Mouse (Mus musculus) cortical plate, adult 2 months (tissue): ENCODE results near the gene Olfr544. TPM values are rescaled to one million over a fixed set of nuclear protein-coding genes. Genes with fewer than 3 reads are reported as not detected.

Source experiments
- H3K27ac ChIP-seq: fragments of 200-500 bp; 2 replicates; pipeline ENCODE4 v1.5.1; 2012; ENCODE audit warnings: low read length, control low read depth, inconsistent platforms; ENCODE audit not compliant: insufficient read depth
- H3K4me1 ChIP-seq: fragments of 200-500 bp; 2 replicates; pipeline ENCODE4 v1.6.1; 2011; ENCODE audit warnings: low read length; ENCODE audit not compliant: control insufficient read depth, insufficient read depth
- H3K4me3 ChIP-seq: fragments of 200-500 bp; 2 replicates; pipeline ENCODE4 v1.5.1; 2011; ENCODE audit warnings: mild to moderate bottlenecking, low read length, control low read depth; ENCODE audit not compliant: insufficient read depth
- CTCF ChIP-seq: fragments of 200-500 bp; IDR thresholded peaks from 2 replicates; pipeline ENCODE4 v1.5.1; 2011; ENCODE audit warnings: mild to moderate bottlenecking, control low read depth, low read length; ENCODE audit not compliant: insufficient read depth; ENCODE audit errors: extremely low read depth
- POLR2A ChIP-seq: fragments of 200-500 bp; IDR thresholded peaks from 2 replicates; pipeline ENCODE4 v1.6.1; 2011; ENCODE audit warnings: mild to moderate bottlenecking, low read length, control low read depth; ENCODE audit not compliant: insufficient read depth; ENCODE audit errors: extremely low read depth
- polyA plus RNA-seq: library from polyadenylated mRNA; depleted of rRNA; stranded (reverse); fragments of >200 nt; gene quantifications from 2 replicates; pipeline ENCODE4 v1.2.3, GENCODE M21; 2012; rRNA removed

Olfr544 gene
- polyA plus RNA-seq, result not detected in 2 replicates

GRCm38 (mm10) chr7:102488161-102488560 is at the start of gene Olfr544:
Gene Olfr544 (minus strand): TSS chr7:102488313.
- Histone ChIP-seq H3K4me3 (no peak within 1 kb of the TSS), H3K27ac (no peak within 1 kb of the TSS), H3K4me1 (no peaks in the 10 kb centered on the region)
- no peak for TF ChIP-seq CTCF
- TF ChIP-seq POLR2A, result no peak

GRCm38 (mm10) chr7:102534449-102534848 is 46.3 kb upstream of the Olfr544 start, which contains the start of gene Olfr547:
Gene Olfr547 (plus strand): TSS chr7:102534749.
- Histone ChIP-seq H3K27ac (no peak within 1 kb of the TSS), H3K4me1 (no peaks in the 10 kb centered on the region), H3K4me3 (no peak within 1 kb of the TSS)
- no peak for TF ChIP-seq CTCF
- no peak for TF ChIP-seq POLR2A

- no peak overlapping the region for H3K27ac ChIP-seq
- no peak for TF ChIP-seq POLR2A
- no peak for TF ChIP-seq CTCF
- H3K4me1 ChIP-seq, result no peaks in the 10 kb centered on the region
- H3K4me3 ChIP-seq, result no peak overlapping the region
Observed at GRCm38 (mm10) chr7:102529052-102529451, 40.9 kb upstream of the Olfr544 start.

GRCm38 (mm10) chr7:102517051-102517335 is 28.9 kb upstream of the Olfr544 start:
- no peak overlapping the region for H3K27ac ChIP-seq
- no peak overlapping the region for H3K4me3 ChIP-seq
- TF ChIP-seq POLR2A, result no peak
- TF ChIP-seq CTCF, result no peak
- H3K4me1 ChIP-seq, result no peaks in the 10 kb centered on the region

- Histone ChIP-seq H3K4me1 (no peaks in the 10 kb centered on the region), H3K4me3 (no peak overlapping the region), H3K27ac (no peak overlapping the region)
- TF ChIP-seq CTCF (no peak), POLR2A (no peak)
Observed at GRCm38 (mm10) chr7:102516261-102517050, 28.3 kb upstream of the Olfr544 start.

GRCm38 (mm10) chr7:102514144-102514543 is 26.0 kb upstream of the Olfr544 start:
- Histone ChIP-seq H3K4me1 (no peaks in the 10 kb centered on the region), H3K27ac (no peak overlapping the region), H3K4me3 (no peak overlapping the region)
- TF ChIP-seq CTCF (no peak), POLR2A (no peak)

- Histone ChIP-seq H3K27ac (no peak overlapping the region), H3K4me3 (peak overlapping the region; percentile 24; the same call in 1 of the 2 replicates), H3K4me1 (no peaks in the 10 kb centered on the region)
- no peak for TF ChIP-seq POLR2A
- TF ChIP-seq CTCF, result peak; percentile 52
Observed at GRCm38 (mm10) chr7:102512814-102513435, 24.8 kb upstream of the Olfr544 start.

- H3K4me1 ChIP-seq, result no peaks in the 10 kb centered on the region
Observed at GRCm38 (mm10) chr7:102511927-102512326, 23.8 kb upstream of the Olfr544 start.

GRCm38 (mm10) chr7:102509726-102510125 is 21.6 kb upstream of the Olfr544 start:
- Histone ChIP-seq H3K27ac (no peak overlapping the region), H3K4me3 (no peak overlapping the region), H3K4me1 (no peaks in the 10 kb centered on the region)
- TF ChIP-seq CTCF (no peak), POLR2A (no peak)

More at GRCm38 (mm10) chr7:102511927-102512326, 23.8 kb upstream of the Olfr544 start:
- Histone ChIP-seq H3K4me3 (no peak overlapping the region), H3K27ac (no peak overlapping the region)
- TF ChIP-seq CTCF (no peak), POLR2A (no peak)

- H3K27ac ChIP-seq, result no peak overlapping the region
- H3K4me1 ChIP-seq, result no peaks in the 10 kb centered on the region
- H3K4me3 ChIP-seq, result no peak overlapping the region
- TF ChIP-seq POLR2A (no peak), CTCF (no peak)
Observed at GRCm38 (mm10) chr7:102508666-102509065, 20.6 kb upstream of the Olfr544 start.
